Mouse (Mus musculus) adrenal gland, adult 8-10 months (tissue): ENCODE results near the gene Mrps10. TPM values are rescaled to one million over a fixed set of nuclear protein-coding genes. Genes with fewer than 3 reads are reported as not detected.
"Not testable (repeated sequence)": the region's sequence is repeated elsewhere in the genome, so short reads cannot be mapped to it uniquely, and the experiment has no call there.

ENCODE experiments used
- DNase-seq: peaks from one replicate; pipeline ENCODE4 v3.0.0; 2022
- total RNA-seq, 4 experiments: library from RNA; stranded (reverse); gene quantifications; 2 replicates each; pipeline ENCODE4 v1.2.4; 2022

Mrps10 gene
- total RNA-seq: 10 to 100 TPM; 46.1 to 54.7 (median 50.0) TPM

- DNase-seq: peak; percentile 81
Measured at GRCm38 (mm10) chr17:47368401-47369086, at the start of gene Mrps10. Gene Mrps10, plus strand, starts transcription at chr17:47368887.

DNA sequence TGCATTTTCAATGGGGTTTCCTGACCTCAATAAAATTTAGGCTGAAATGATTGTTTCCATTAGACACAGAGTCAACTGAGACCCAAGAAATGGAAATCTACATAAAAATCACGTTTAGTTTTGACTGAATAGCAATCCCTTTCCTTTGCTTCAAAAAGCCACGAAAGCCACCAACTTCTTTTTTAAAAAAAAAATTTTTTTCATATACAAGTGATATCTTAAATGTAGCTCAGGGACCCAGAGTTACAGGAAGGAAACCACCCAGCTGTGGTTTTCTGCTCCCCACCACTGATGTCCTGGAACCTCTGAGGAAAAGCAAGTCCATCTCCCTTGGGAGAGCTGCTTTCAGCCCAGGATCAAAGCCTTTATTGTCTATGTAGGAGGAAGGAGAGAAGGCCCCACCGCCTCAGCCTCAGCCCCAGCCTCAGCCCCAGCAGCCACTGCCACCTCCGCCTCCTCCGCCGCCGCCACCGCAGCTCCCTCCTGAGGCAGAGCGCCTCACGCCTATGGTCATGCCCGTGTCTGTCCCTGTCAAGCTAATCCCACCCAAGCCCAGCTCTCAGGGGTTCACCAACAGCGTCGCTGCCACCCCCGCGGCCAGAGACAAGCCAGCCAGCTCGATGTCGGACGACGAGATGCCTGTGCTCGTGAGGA, 49.6 kb upstream of the Mrps10 start:
- DNase-seq: no peak

GRCm38 (mm10) chr17:47319761-47320160, 48.9 kb upstream of the Mrps10 start:
- no peak for DNase-seq

GRCm38 (mm10) chr17:47322128-47322990, 46.3 kb upstream of the Mrps10 start:
- no peak for DNase-seq

- no peak for DNase-seq
Measured at GRCm38 (mm10) chr17:47322991-47323295, 45.7 kb upstream of the Mrps10 start.

- DNase-seq: no peak
Measured at GRCm38 (mm10) chr17:47327559-47327958, 41.1 kb upstream of the Mrps10 start.

GRCm38 (mm10) chr17:47327969-47328368, 40.7 kb upstream of the Mrps10 start:
- DNase-seq: no peak

GRCm38 (mm10) chr17:47328552-47329343, 39.9 kb upstream of the Mrps10 start:
- DNase-seq: no peak

- no peak for DNase-seq
Measured at GRCm38 (mm10) chr17:47330616-47331015, 38.1 kb upstream of the Mrps10 start.

- no peak for DNase-seq
Measured at GRCm38 (mm10) chr17:47332001-47332611, 36.6 kb upstream of the Mrps10 start.

DNA sequence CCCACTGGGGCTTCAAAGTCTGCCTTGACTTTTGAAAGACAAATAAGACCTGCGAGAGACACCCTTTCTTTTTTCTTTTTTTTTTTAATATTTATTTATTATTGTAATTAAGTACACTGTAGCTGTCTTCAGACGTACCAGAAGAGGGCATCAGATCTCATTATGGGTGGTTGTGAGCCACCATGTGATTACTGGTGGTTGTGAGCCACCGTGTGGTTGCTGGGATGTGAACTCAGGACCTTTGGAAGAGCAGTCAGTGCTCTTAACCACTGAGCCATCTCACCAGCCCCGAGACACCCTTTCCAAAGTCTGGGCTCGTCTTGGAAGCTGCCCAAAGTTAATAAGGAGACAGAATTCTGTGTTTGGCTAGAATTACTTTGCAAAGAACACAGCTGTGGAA, 36.0 kb upstream of the Mrps10 start:
- DNase-seq: not testable (repeated sequence)

DNA sequence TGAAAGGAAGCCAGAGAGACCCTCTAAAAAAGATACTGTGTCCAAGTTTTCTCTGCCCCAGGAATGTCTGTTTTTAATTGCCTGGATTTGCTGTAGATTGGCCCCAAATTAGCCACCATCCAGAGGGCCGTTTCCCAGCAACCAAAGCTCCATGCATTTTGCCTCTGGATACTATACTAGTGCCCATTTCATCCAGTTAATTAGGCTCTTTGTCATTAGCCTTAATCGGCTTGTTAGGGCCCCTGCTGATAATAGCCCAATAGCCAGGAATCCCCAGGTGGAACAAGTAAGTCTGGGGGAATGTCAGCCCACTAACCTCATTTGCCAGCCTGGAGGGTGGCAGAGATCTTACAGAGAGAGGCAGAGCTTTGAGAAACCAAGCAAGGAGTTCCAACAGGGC, 35.3 kb upstream of the Mrps10 start:
- DNase-seq: no peak

DNA sequence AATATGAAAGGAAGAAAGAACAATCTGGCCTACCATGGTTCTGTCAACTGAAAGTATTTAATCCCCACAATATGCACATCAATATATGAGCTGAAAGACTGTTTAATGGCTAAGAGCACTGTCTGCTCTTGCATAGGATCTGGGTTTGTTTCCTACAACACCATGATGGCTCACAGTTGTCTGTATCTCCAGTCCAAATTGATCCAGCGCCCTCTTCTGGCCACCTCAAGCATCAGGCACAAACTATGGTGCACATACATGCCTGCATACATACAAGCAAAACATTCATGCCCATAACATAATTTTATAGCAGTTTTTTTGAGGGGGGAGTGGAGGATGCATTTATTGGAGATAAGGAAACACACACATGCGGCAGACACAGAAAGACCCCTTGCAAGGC, 25.6 kb upstream of the Mrps10 start:
- DNase-seq: no peak

GRCm38 (mm10) chr17:47349721-47350319, 18.9 kb upstream of the Mrps10 start:
- DNase-seq: no peak

DNA sequence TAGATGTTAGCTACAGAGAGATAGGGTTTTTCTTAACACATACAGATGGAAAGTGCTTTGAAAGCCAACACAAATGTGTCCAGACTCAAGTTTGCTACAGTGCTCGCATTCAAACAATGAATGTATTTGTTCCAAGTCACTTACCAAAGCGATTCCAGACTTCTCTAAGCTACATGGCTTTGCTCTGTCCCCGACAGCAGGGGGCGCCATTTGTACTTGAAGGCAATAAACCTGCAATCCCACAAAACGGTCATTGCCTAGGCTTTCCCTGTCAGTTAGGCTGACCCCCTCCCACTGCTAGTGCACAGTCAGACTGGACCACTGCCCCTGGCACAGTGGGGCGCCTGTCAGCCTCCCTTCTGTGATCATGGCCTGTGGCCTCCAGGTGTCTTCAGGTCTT, 8.7 kb upstream of the Mrps10 start:
- no peak for DNase-seq

- DNase-seq: no peak
Measured at GRCm38 (mm10) chr17:47361343-47361742, 7.3 kb upstream of the Mrps10 start.

GRCm38 (mm10) chr17:47369087-47369443, 378 bp downstream of the Mrps10 start:
- DNase-seq: no peak

DNA sequence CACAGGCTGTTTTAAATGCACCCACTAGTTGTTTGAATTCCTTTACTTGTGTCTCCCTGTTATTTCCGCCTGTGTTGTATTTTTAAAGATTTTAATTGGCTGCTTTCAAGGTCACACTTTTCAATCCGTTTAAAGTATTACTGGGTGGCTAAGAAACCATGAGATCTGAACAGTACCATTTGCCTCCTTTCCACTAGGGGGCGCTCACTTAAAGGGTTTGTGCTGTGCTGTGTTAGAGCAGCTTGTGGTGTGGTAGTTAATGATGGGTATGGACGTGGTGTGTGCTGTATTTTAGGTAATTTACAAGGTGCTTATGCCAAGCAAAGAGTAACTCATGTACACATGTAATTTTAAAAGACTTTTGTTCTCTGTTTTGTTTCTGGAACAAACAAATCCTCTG, 2.8 kb downstream of the Mrps10 start:
- no peak for DNase-seq

DNA sequence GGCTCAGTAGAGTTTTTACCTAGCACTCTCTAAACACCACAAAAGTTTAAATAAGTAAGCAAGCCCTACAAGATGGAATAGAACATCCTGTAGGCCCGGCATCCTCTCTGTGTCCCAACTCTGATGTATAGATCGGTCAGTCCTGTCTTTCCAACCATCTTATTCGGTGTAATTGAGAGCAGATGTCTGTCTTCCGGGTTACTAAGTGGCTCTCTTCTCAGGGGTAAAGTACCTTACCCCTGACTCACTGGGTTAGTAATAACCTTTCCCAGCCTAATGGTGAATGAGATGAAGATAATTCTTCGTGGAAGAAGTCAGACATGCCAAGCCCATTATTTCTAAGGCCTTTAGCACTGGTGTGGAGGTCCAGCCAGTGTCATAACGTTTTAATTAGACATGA, 5.3 kb downstream of the Mrps10 start:
- no peak for DNase-seq

- no peak for DNase-seq
Measured at GRCm38 (mm10) chr17:47376779-47377280, 8.1 kb downstream of the Mrps10 start.

DNA sequence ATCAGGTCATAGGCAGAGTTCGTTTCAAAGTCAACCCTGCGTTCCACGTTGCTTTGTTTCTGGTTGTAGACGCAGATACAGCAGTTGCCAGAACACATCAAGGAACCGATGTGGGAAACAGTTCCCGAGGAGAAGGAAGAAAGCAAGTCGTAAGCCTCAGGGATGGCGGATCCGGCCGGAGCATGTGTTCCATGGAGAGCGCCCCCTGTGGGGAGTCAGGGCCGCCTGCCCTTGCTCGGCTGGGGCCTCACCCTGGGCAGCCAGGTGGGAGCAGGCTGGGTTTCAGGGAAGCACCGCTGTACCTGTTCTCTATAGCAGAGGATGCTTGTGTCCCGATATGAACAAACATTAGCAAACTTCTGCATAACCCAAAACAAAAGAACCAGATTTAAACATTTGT, 9.4 kb downstream of the Mrps10 start:
- no peak for DNase-seq

- no peak for DNase-seq
Measured at GRCm38 (mm10) chr17:47381917-47382316, 13.2 kb downstream of the Mrps10 start.
